Mouse (Mus musculus) CH12.LX (cell line): ENCODE measurements around the gene Vmn1r40. TPM values are rescaled to one million over a fixed set of nuclear protein-coding genes. Genes with fewer than 3 reads are reported as not detected.

ENCODE experiments used
- DNase-seq: peaks from one replicate; pipeline ENCODE4 v3.0.0-alpha.2; 2013; ENCODE audit errors: extremely low read depth
- H3K27ac ChIP-seq: 2 replicates; pipeline ENCODE4 v1.5.1; 2012; ENCODE audit warnings: low read depth, mild to moderate bottlenecking, control low read depth, moderate library complexity; ENCODE audit not compliant: insufficient read depth
- H3K27me3 ChIP-seq: replicated peaks from 2 replicates; pipeline ENCODE3; 2012; ENCODE audit warnings: inconsistent platforms
- H3K36me3 ChIP-seq, 2 experiments: replicated peaks in 1 of 2; 2 replicates each; pipeline versions ENCODE3 to v1.6.1; 2012; ENCODE audit warnings: inconsistent platforms in 1 of 2, low read length in 1 of 2, mild to moderate bottlenecking in 1 of 2, mixed read lengths in 1 of 2, moderate library complexity in 1 of 2; ENCODE audit not compliant: control insufficient read depth in 1 of 2, insufficient read depth in 1 of 2
- H3K4me1 ChIP-seq, 2 experiments: 2 replicates each; pipeline ENCODE4 v1.6.1; 2012; ENCODE audit warnings: inconsistent platforms in 1 of 2, moderate library complexity in 1 of 2; ENCODE audit not compliant: insufficient read depth in 2 of 2, control insufficient read depth in 1 of 2
- H3K4me2 ChIP-seq: 2 replicates; pipeline ENCODE4 v1.6.1; 2012; ENCODE audit warnings: low read depth, mild to moderate bottlenecking, control low read depth; ENCODE audit not compliant: poor library complexity, insufficient read depth, severe bottlenecking
- H3K4me3 ChIP-seq, 3 experiments: fragments of 150-350 bp in 1 of 3; sonication (generic) in 1 of 3; replicated peaks in 1 of 3; 2 replicates each; pipeline versions ENCODE3 to v1.5.1; 2011 to 2012; ENCODE audit warnings: low read depth in 2 of 3, low read length in 2 of 3, mild to moderate bottlenecking in 2 of 3, moderate library complexity in 2 of 3, control low read depth in 1 of 3, improper control_type of control experiment in 1 of 3, inconsistent platforms in 1 of 3, mixed read lengths in 1 of 3; ENCODE audit not compliant: poor library complexity in 1 of 3
- H3K79me2 ChIP-seq: replicated peaks from 2 replicates; pipeline ENCODE4 v1.6.1; 2012; ENCODE audit warnings: mild to moderate bottlenecking, moderate library complexity; ENCODE audit not compliant: control insufficient read depth, poor library complexity, insufficient read depth, severe bottlenecking; ENCODE audit errors: extremely low read depth
- H3K9ac ChIP-seq: 2 replicates; pipeline ENCODE4 v1.6.1; 2012; ENCODE audit warnings: low read depth, mild to moderate bottlenecking, control low read depth, moderate library complexity; ENCODE audit not compliant: insufficient read depth
- H3K9me3 ChIP-seq: replicated peaks from 2 replicates; pipeline ENCODE3; 2012; ENCODE audit warnings: low read length, inconsistent platforms, mixed read lengths
- BHLHE40 ChIP-seq: IDR thresholded peaks from 2 replicates; pipeline ENCODE4 v1.6.1; 2011; ENCODE audit warnings: mild to moderate bottlenecking, low read depth, low read length, improper control_type of control experiment
- CHD2 ChIP-seq: IDR thresholded peaks from 2 replicates; pipeline ENCODE4 v1.6.1; 2011; ENCODE audit warnings: low read length, improper control_type of control experiment
- ELF1 ChIP-seq: IDR thresholded peaks from 2 replicates; pipeline ENCODE4 v1.6.1; 2014; ENCODE audit warnings: low read depth, mild to moderate bottlenecking, inconsistent platforms, low read length, improper control_type of control experiment
- EP300 ChIP-seq: IDR thresholded peaks from 2 replicates; pipeline ENCODE4 v1.6.1; 2011; ENCODE audit warnings: low read length, improper control_type of control experiment
- KAT2A ChIP-seq: IDR thresholded peaks from 2 replicates; pipeline ENCODE4 v1.6.1; 2012; ENCODE audit warnings: low read length, improper control_type of control experiment, inconsistent platforms; ENCODE audit not compliant: insufficient replicate concordance
- MAFK ChIP-seq: IDR thresholded peaks from 2 replicates; pipeline ENCODE4 v1.6.1; 2011; ENCODE audit warnings: low read length, improper control_type of control experiment; ENCODE audit not compliant: insufficient replicate concordance
- MAX ChIP-seq: IDR thresholded peaks from 2 replicates; pipeline ENCODE4 v1.6.1; 2011; ENCODE audit warnings: low read length, improper control_type of control experiment
- NRF1 ChIP-seq: IDR thresholded peaks from 2 replicates; pipeline ENCODE4 v1.6.1; 2014; ENCODE audit warnings: low read depth, mild to moderate bottlenecking, inconsistent platforms, low read length, improper control_type of control experiment, moderate library complexity
- TCF12 ChIP-seq: IDR thresholded peaks from 2 replicates; pipeline ENCODE4 v1.6.1; 2014; ENCODE audit warnings: low read depth, mild to moderate bottlenecking, inconsistent platforms, low read length, improper control_type of control experiment
- ZC3H11A ChIP-seq: IDR thresholded peaks from 2 replicates; pipeline ENCODE4 v1.6.1; 2012; ENCODE audit warnings: low read depth, mild to moderate bottlenecking, inconsistent platforms, low read length, improper control_type of control experiment
- ZKSCAN1 ChIP-seq: IDR thresholded peaks from 2 replicates; pipeline ENCODE4 v1.6.1; 2012; ENCODE audit warnings: low read depth, inconsistent platforms, low read length, improper control_type of control experiment, borderline replicate concordance
- ZMIZ1 ChIP-seq: IDR thresholded peaks from 2 replicates; pipeline ENCODE4 v1.6.1; 2012; ENCODE audit warnings: low read depth, mild to moderate bottlenecking, inconsistent platforms, low read length, improper control_type of control experiment
- dilution Hi-C: fragments of 300-500 bp; cut with MboI; formaldehyde crosslinking; loops from 2 replicates; pipeline ENCODE4 v1.14.3; 2020; ENCODE audit warnings: low sequenced_read_pairs; ENCODE audit not compliant: extremely low pct_unique_long_range_greater_than_20kb, extremely low pct_ligation_motif_present
- in situ Hi-C: fragments of 300-500 bp; cut with MboI; formaldehyde crosslinking; loops from 3 replicates; pipeline ENCODE4 v1.14.3; 2019; ENCODE audit warnings: low sequenced_read_pairs, low pct_ligation_motif_present, low pct_unique_long_range_greater_than_20kb, mixed read lengths
- polyA plus RNA-seq: library from polyadenylated mRNA; unstranded; fragments of >175 nt; gene quantifications from 2 replicates; pipeline ENCODE4 v1.2.1, GENCODE M21; 2012; ENCODE audit warnings: low read depth; ENCODE audit not compliant: insufficient read length
- total RNA-seq, 2 experiments: library from RNA; depleted of rRNA; stranded (reverse); fragments of 300-350 nt in 1 of 2; fragments of >200 nt in 1 of 2; gene quantifications; 2 replicates each; pipeline ENCODE4 v1.2.3; 2012 to 2014

The Vmn1r40 gene
- total and polyA plus RNA-seq, 3 experiments: not detected

DNA sequence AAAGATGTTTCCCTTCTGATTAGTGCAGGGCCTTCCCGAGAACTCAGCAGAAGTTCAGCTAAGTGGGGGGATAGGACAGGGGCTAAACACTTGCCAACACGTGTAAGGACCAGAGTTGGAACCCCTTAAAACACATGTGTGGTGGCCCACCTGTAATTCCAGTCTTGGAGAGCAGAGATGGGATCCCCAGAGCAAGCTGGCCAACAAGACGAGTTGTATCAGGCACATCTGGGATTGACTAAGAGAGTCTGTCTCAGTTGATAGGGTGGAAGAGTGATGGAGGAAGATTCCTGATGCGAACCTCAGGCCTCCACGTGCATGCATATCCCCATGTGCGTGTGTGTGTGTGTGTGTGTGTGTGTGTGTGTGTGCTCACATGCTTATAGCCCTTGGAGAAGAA lies 35.9 kb upstream of the Vmn1r40 start:
- in situ Hi-C loops (loop anchor here (25.0 kb wide), 1 partner anchor 866 kb away; no protein-coding TSS in a partner anchor), dilution Hi-C loops (no loop called here)
- TF ChIP-seq MAFK (no peak), ZMIZ1 (no peak), ZKSCAN1 (no peak), CHD2 (no peak), BHLHE40 (no peak)

DNA sequence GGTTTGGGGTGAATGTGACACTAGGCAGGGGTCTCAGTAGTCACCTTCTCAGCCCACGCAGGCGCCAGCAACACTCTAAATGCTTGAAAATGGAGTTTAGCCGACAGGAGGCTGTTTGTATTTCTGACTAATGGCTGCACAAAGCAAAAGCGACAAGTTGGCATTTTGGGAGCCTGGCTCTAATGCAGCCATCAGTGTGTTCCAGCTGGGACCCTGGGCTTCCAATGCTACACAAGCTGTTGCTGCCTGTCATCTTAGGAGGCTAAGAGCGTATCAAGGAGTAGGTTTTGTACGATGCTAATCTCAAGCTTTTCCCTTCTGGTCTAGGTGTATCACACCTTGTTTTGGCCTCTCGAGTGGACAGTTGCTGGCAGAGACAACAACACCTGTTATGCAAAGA lies 34.7 kb upstream of the Vmn1r40 start:
- H3K4me3 ChIP-seq: no peak overlapping the region
- H3K27ac ChIP-seq: no peak overlapping the region
- no peaks in the 10 kb centered on the region for H3K27me3 ChIP-seq
- in situ Hi-C loops (loop anchor here (25.0 kb wide), 1 partner anchor 865 kb away; no protein-coding TSS in a partner anchor), dilution Hi-C loops (no loop called here)
- no peak for DNase-seq
- no peak overlapping the region for H3K4me2 ChIP-seq
- TF ChIP-seq CHD2 (no peak), MAX (no peak), ZMIZ1 (no peak), TCF12 (no peak), ZKSCAN1 (no peak), ZC3H11A (no peak), KAT2A (no peak), ELF1 (no peak)
- H3K79me2 ChIP-seq: no peaks in the 10 kb centered on the region
- H3K9ac ChIP-seq: no peak overlapping the region
- H3K36me3 ChIP-seq: peaks cover 0 to 26% of the 10 kb centered on the region in 2 experiments
- no peaks in the 10 kb centered on the region for H3K4me1 ChIP-seq
- no peaks in the 10 kb centered on the region for H3K9me3 ChIP-seq

More for the DNA sequence above, 35.9 kb upstream of the Vmn1r40 start:
- no peak overlapping the region for H3K27ac ChIP-seq
- DNase-seq: no peak
- no peak overlapping the region for H3K4me3 ChIP-seq
- no peaks in the 10 kb centered on the region for H3K79me2 ChIP-seq
- peaks cover 0 to 26% of the 10 kb centered on the region in 2 experiments for H3K36me3 ChIP-seq
- no peaks in the 10 kb centered on the region for H3K27me3 ChIP-seq
- H3K4me2 ChIP-seq: no peak overlapping the region
- H3K9ac ChIP-seq: no peak overlapping the region
- H3K9me3 ChIP-seq: no peaks in the 10 kb centered on the region
- no peaks in the 10 kb centered on the region for H3K4me1 ChIP-seq

DNA sequence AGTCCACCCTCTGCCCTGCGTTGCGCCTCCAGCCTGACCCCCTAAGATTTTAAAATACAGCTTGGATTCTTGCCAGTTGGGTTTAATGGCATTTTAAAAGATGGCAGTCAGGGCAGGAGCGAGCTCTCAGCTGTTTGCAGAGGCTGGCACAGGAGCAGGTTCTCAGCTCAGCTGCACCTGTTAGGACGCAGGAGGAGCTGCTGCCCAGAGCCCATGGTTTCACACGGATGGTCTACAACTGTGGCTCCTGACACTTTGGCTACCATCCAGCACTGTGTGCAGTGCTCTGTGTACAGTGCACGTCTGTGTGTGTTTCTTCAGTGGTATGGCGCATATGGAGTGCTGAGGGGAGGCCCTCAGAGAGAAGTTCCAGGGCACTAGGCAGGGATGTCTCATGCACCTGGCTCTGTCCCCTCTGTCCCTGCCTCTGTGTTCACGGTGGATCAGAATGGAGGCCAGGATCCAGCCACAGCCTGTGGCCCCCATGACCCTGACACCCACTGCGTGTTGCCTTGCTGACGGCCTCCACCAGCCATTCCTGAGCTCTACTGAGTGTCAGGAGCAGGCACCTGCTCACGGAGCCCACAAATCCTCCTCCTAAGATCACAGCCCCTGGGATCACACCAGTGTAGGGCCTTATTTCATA lies 34.1 kb upstream of the Vmn1r40 start:
- TF ChIP-seq EP300 (no peak), NRF1 (no peak), CHD2 (no peak)
- Histone ChIP-seq H3K27me3 (no peaks in the 10 kb centered on the region), H3K27ac (no peak overlapping the region), H3K36me3 (peaks cover 0 to 26% of the 10 kb centered on the region in 2 experiments), H3K9ac (no peak overlapping the region), H3K4me3 (no peak overlapping the region), H3K4me2 (no peak overlapping the region), H3K9me3 (no peaks in the 10 kb centered on the region), H3K79me2 (no peaks in the 10 kb centered on the region), H3K4me1 (no peaks in the 10 kb centered on the region)
- no peak for DNase-seq
- dilution Hi-C loops: no loop called here
- in situ Hi-C loops: loop anchor here (25.0 kb wide), 1 partner anchor 864 kb away; no protein-coding TSS in a partner anchor
